Mouse (Mus musculus) cerebral cortex, adult 2 months (tissue): ENCODE results near the gene Rab37.

ENCODE experiments used
- WGBS: fragments of 180-500 bp; shearing (Covaris S2); methylation state at CpG from one replicate; pipeline ENCODE4 v1.1.7; 2018; 5-methylcytosine and 5-hydroxymethylcytosine counted together

The Rab37 gene

GRCm38 (mm10) chr11:115091362-115091901 is at the start of gene Rab37:
Gene Rab37, plus strand, starts transcription at chr11:115091431.
- 2% methylated on average over 36 of the region's 36 CpGs for WGBS

GRCm38 (mm10) chr11:115048259-115048658 is 43.0 kb upstream of the Rab37 start, which contains the start of gene Cd300ld3:
Gene Cd300ld3, minus strand, starts transcription at chr11:115048409.
- 66% methylated on average over 2 of the region's 2 CpGs for WGBS

DNA sequence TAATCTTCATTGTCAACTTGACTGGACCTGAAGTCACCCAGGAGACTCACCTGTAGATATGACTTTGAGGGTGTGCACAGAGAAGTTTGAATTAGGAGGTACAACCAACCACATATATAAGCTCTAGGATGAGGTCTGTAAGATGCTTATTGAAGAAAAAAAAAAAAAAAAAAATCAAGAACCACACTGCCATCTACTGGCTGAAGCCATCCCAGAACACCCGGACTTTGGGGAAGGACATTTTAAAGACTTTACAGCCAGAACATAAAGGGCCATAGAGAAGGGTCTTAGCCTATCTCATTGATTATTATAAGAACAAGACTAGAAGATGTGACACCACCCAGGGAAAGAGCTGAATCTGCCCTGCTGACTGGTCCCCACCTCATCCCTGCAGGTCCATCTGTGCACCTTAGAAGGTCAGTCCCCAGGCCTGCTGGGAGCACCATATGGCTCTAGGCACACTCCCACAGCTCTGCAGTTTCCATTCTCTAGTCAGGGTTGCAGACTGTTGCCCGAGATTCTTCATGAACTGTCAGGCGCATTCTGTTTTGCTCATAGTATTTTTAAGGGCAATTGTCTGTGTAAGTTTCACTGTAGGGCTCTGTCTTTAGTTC is 41.8 kb upstream of the Rab37 start:
- 31% methylated on average over 3 of the region's 3 CpGs for WGBS

DNA sequence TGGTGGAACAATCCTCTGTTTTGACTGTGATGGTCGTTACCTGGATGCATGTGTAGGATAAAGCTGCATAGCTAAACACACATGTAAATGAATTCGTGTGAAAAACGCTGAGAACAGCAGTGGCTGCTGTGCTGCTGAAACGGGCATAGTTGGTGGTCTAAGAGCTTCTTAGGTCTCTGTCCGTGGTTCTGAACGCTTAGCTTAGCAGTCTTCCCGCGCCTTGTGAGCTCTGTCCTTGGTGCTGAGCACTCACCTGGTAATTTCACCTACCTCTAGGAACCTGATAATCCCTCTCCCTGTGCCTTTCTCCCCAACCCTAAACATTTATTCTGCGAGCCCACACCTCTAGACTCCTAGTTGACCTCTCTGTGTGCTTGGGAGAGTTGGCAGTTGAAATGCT is 39.0 kb upstream of the Rab37 start:
- WGBS, result 54% methylated on average over 9 of the region's 9 CpGs

- 92% methylated on average over 1 of the region's 1 CpGs for WGBS
These were observed 38.2 kb upstream of the Rab37 start for GRCm38 (mm10) chr11:115052991-115053390.

DNA sequence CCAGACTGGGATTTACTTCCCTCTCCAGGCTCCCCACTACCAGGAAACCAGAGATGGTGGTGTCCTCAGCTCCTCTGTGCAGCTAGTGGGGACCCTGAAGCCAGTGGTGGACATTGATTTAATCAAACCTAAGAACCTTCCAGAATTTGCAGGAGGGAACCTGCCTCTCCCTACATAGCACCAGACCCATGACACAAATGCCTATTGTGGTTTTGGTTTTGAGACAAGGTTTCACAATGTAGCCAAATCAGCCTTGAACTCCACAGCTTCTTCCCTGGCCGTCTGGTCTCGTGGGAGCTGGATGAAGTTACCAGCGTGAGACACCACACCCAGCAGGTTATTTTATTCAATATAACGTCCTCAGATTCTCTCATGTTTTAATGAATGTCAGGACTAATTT is 32.5 kb upstream of the Rab37 start:
- 78% methylated on average over 4 of the region's 4 CpGs for WGBS

DNA sequence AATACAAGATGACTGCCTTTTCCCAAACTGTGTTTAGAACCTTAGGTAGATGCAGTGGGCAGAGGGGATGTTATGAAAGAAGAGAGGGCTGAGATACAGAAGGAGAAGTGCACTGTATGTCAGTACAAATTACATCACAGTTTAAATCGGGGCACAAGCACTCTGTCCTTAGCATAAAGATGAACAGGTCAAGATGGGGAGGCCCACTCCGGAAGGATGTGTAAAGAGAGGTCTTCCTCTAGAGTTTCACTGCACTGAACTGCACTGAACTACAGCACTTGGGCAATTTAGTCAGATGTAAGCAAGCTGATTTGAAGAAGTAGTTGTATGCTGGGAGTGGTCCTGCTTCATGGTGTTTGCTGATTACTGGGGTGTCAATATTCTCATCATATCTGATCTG is 31.4 kb upstream of the Rab37 start:
- WGBS, result 82% methylated on average over 2 of the region's 2 CpGs

GRCm38 (mm10) chr11:115062077-115062476 is 29.2 kb upstream of the Rab37 start, which contains the start of gene Cd300e:
Gene Cd300e, minus strand, starts transcription at chr11:115062177.
- WGBS, result 51% methylated on average over 5 of the region's 5 CpGs

GRCm38 (mm10) chr11:115066768-115067167 is 24.5 kb upstream of the Rab37 start:
- 76% methylated on average over 6 of the region's 6 CpGs for WGBS

GRCm38 (mm10) chr11:115071015-115071551 is 20.1 kb upstream of the Rab37 start:
- 35% methylated on average over 9 of the region's 9 CpGs for WGBS

- 25% methylated on average over 14 of the region's 14 CpGs for WGBS
These were observed 19.5 kb upstream of the Rab37 start for GRCm38 (mm10) chr11:115071631-115072294.

DNA sequence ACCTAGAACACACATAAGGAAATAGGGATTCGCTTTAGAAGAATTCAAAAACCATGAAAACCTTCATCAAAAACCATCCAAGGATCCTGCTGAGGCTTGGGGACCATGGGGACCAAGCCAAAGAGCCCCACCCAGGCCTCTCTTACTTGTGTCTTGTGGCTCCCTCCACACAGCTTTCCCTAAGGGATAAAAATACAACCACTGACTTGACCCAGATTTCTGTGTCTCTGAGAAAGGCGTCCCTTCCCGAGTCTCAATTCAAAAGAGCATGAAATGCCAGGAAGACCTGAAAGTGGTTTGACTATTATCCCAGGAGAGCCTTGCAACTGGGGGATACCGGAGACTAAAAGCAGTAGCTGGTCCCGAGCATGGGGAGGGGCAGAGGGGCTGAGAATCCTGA is 18.2 kb upstream of the Rab37 start:
- WGBS, result 63% methylated on average over 5 of the region's 5 CpGs

GRCm38 (mm10) chr11:115075407-115075806 is 15.8 kb upstream of the Rab37 start:
- 83% methylated on average over 7 of the region's 7 CpGs for WGBS

- WGBS, result 88% methylated on average over 5 of the region's 5 CpGs
These were observed 15.4 kb upstream of the Rab37 start for GRCm38 (mm10) chr11:115075859-115076258.

GRCm38 (mm10) chr11:115077436-115077835 is 13.8 kb upstream of the Rab37 start:
- WGBS, result 100% methylated on average over 1 of the region's 1 CpGs

- WGBS, result 86% methylated on average over 5 of the region's 5 CpGs
These were observed 12.6 kb upstream of the Rab37 start for GRCm38 (mm10) chr11:115078680-115079079.

- WGBS, result 29% methylated on average over 13 of the region's 13 CpGs
These were observed 10.3 kb upstream of the Rab37 start for GRCm38 (mm10) chr11:115080886-115081285.

DNA sequence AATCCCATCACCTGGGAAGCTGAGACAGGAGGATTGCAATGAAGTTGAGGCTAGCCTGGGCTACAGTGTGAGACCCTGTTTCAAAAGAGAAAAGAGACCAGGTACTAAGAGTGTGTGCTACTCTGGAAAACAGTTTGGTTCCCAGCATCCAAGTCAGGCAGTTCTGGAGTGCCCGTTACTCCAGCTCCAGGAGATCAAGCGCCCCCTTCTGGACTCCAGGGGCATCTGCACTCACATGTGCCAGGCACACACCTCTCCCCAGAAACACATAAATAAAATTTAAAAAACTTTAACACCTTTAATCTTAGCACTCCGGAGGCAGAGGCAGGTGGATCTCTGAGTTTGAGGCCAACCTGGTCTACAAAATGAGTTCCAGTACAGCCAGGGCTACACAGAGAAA is 9.9 kb upstream of the Rab37 start:
- 60% methylated on average over 3 of the region's 3 CpGs for WGBS

DNA sequence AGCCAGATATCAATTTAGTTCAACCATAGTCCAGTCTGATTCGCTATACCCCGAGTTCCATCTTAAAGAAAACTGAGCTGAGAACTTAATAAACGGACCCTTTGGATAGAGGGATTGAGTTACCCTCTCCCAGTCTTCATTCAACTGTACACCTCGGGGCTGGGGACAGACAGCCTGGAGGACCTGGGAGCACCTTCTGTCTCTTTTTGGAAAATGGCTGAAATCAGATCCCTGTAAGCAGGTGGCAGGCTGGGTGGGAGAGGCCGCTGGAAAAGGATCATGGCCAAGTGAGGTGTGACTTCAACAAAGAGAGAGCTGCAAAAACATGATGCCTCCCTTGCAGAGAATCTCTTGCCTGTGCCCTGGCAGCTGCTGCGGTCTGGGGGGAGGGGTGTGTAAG is 9.0 kb upstream of the Rab37 start:
- 74% methylated on average over 6 of the region's 6 CpGs for WGBS

- 35% methylated on average over 18 of the region's 18 CpGs for WGBS
These were observed 7.7 kb upstream of the Rab37 start for GRCm38 (mm10) chr11:115083376-115084139.

GRCm38 (mm10) chr11:115084595-115084994 is 6.6 kb upstream of the Rab37 start:
- 38% methylated on average over 12 of the region's 12 CpGs for WGBS

DNA sequence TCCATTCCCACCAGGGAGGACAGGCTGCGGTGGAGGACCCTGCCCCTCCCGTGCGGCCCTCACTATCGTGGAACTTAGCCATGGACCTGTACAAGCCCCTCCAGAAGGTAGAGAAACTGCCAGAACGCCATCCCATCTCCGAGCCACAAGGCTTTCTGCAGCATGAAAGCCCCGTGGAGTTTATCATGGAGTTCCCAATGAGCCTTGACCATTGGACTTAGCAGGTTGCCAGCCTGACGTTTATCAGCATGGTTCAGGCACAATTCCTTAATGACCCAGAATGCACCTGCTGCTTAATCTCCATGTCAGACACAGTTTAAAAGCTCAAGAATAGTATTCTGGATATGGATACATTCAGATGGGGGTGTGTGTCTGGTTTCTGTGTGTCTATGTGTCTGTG is 6.2 kb upstream of the Rab37 start:
- 68% methylated on average over 8 of the region's 8 CpGs for WGBS
